Comparison of ENCODE assay signal across 12 mouse cellular contexts in the genomic region with DNA sequence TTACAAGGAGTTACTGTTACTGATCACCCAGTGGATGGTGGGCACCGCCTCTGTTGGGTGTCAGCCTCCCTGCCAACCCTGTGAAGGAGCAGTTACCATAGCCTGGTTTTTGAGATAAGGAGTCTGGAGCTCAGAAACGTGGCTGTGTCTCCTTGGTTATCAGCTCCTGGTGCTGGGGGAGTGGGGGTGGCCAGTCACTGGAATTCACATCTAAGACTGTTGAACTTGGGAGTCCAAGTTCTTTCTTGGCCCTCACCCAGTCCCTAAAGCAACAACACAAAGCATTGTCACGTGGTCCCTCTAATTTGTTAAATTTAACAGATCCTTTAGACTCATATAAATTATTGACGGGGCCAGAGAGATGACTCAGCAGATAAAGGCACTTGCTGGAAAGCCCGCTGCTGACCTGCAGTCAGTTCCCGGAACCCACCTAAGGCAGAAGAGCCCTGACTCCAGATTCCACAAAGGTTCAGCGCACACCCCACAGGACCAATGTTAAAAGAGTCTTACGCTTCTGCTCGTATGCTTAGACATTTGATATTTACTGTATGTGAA.
A peak's percentile ranks its signal among the peaks of the same experiment; 100 is the strongest.
DNase-seq lines count a peak whose midpoint lies in the region; ATAC-seq and TF ChIP-seq lines count a peak whose summit lies in the region.
"Had no signal": no experiment of that assay in that cellular context is flagged by ENCODE, and none has a peak within 500 bp of the region (broad histone marks: within the 10 kb centered on the region; RNA-seq: fewer than 3 reads in every experiment).

No protein-coding gene starts in this region.

- H3K27me3 ChIP-seq in heart, embryonic 12.5 days (replicated peaks) = no peaks in the 10 kb centered on the region
- H3K27me3 ChIP-seq in kidney, postnatal 0 days (ENCODE audit: insufficient read depth, low read length) = no peaks in the 10 kb centered on the region
- H3K27me3 ChIP-seq: limb, embryonic 13.5 days had no signal

- H3K4me1 ChIP-seq in heart, embryonic 12.5 days (replicated peaks) = peaks cover 35% of the 10 kb centered on the region
- H3K4me1 ChIP-seq in kidney, postnatal 0 days (replicated peaks; ENCODE audit: insufficient read depth, low read length) = 0 out of 2 replicates have a peak, but pooled peaks cover 8% of the 10 kb centered on the region

- WGBS in heart, embryonic 12.5 days = 54% methylated on average over 9 of the region's 9 CpGs
- 42% methylated on average over 9 of the region's 9 CpGs for WGBS in kidney, postnatal 0 days

- H3K36me3 ChIP-seq in heart, embryonic 12.5 days = no peaks in the 10 kb centered on the region
- no peaks in the 10 kb centered on the region for H3K36me3 ChIP-seq in kidney, postnatal 0 days (ENCODE audit: insufficient read depth, low read length)
- H3K36me3 ChIP-seq: limb, embryonic 13.5 days had no signal

- no peak overlapping the region for H3K9ac ChIP-seq in heart, embryonic 12.5 days
- no peak overlapping the region for H3K9ac ChIP-seq in kidney, postnatal 0 days (ENCODE audit: low read depth, low read length)
- H3K9ac ChIP-seq: limb, embryonic 13.5 days had no signal

- H3K27ac ChIP-seq in heart, embryonic 12.5 days (ENCODE audit: poor library complexity, severe bottlenecking) = 0 out of 2 replicates have a peak overlapping the region, but pooled peaks have one; percentile 26
- 0 out of 2 replicates have a peak overlapping the region, but pooled peaks have one; percentile 47 for H3K27ac ChIP-seq in kidney, postnatal 0 days

- no peak overlapping the region for H3K4me2 ChIP-seq in heart, embryonic 12.5 days
- no peak overlapping the region for H3K4me2 ChIP-seq in kidney, postnatal 0 days (ENCODE audit: low read length)
- H3K4me2 ChIP-seq: limb, embryonic 13.5 days had no signal

- no peak for DNase-seq in heart, postnatal 36 days
- peak; percentile 33 for DNase-seq in R1 (ENCODE audit: low read depth, low spot score)
- peak; percentile 58 for DNase-seq in kidney, postnatal 0 days (ENCODE audit: low spot score)
- no peak for DNase-seq in frontal cortex, postnatal 25 days (ENCODE audit: low spot score in 2 of 2)
- no peak for DNase-seq in layer of hippocampus, adult 8-10 months (ENCODE audit: low spot score in 2 of 2)
- DNase-seq in right cerebral cortex, adult 2 months (ENCODE audit: low spot score in 2 of 2) = no peak
- DNase-seq: adrenal gland, adult 2 months; midbrain, embryonic 14.5 days had no signal

- no peak for TF ChIP-seq CTCF in kidney, postnatal 0 days (IDR thresholded peaks at IDR 0.05; ENCODE audit: low read depth)

- H3K9me3 ChIP-seq in heart, embryonic 12.5 days (replicated peaks) = no peaks in the 10 kb centered on the region
- no peaks in the 10 kb centered on the region for H3K9me3 ChIP-seq in kidney, postnatal 0 days (replicated peaks; ENCODE audit: low read length)
- H3K9me3 ChIP-seq: limb, embryonic 13.5 days had no signal

- ATAC-seq in heart, embryonic 12.5 days (ENCODE audit: insufficient number of reproducible peaks, low FRiP score) = peak; percentile 95
- peak; percentile 57; the same call in 1 of the 2 replicates for ATAC-seq in kidney, postnatal 0 days (replicated peaks; ENCODE audit: low FRiP score, low read depth)
- ATAC-seq in megakaryocyte-erythroid progenitor cell, adult 5-6 weeks (replicated peaks; ENCODE audit: low FRiP score, low TSS enrichment, poor library complexity, severe bottlenecking) = peak; percentile 95
- ATAC-seq: inflammation-experienced regulatory T-cells, adult 6 months had no signal

- H3K4me3 ChIP-seq in heart, embryonic 12.5 days = no peak overlapping the region
- no peak overlapping the region for H3K4me3 ChIP-seq in kidney, postnatal 0 days (replicated peaks; ENCODE audit: low read depth, low read length)
- H3K4me3 ChIP-seq: limb, embryonic 13.5 days had no signal

- intact Hi-C loops in heart, postnatal 36 days (cut with DNase I) = no loop called here

Comparison
In these comparisons a context has a peak if more than half of its experiments do, and no peak if none do; other contexts are left out.
1. DNase-seq: peak in R1 (single experiment) and kidney, postnatal 0 days (single experiment); none in heart, postnatal 36 days (0 of 2), frontal cortex, postnatal 25 days (0 of 2), layer of hippocampus, adult 8-10 months (0 of 2) and right cerebral cortex, adult 2 months (0 of 2).
2. Peak in every context shown above with its lines, with median percentiles within 50 percentile points of each other: ATAC-seq.